Mouse (Mus musculus) frontal cortex, postnatal 36 days (tissue): ENCODE results near the gene Ces2b.
"Not testable (repeated sequence)": the region's sequence is repeated elsewhere in the genome, so short reads cannot be mapped to it uniquely, and the experiment has no call there.

Experiments
- DNase-seq, 2 experiments: peaks; one replicate each; pipeline ENCODE4 v3.0.0; 2022; ENCODE audit warnings: low spot score in 2 of 2

Gene Ces2b

GRCm38 (mm10) chr8:104831440-104831839, at the start of gene Ces2b:
Ces2b (plus strand) TSS chr8:104831572.
- DNase-seq: no peak

GRCm38 (mm10) chr8:104787049-104787448, 44.3 kb upstream of the Ces2b start:
- peak; percentile 25 to 26 for DNase-seq

GRCm38 (mm10) chr8:104788929-104789328, 42.4 kb upstream of the Ces2b start:
- DNase-seq: no peak

GRCm38 (mm10) chr8:104789886-104790680, 41.3 kb upstream of the Ces2b start:
- DNase-seq: peak in 1 of 2 experiments; percentile 4

- DNase-seq: no peak
Observed at GRCm38 (mm10) chr8:104799385-104799784, 32.0 kb upstream of the Ces2b start.

GRCm38 (mm10) chr8:104806127-104806526, 25.2 kb upstream of the Ces2b start:
- DNase-seq: no peak

GRCm38 (mm10) chr8:104808542-104809413, 22.6 kb upstream of the Ces2b start:
- DNase-seq: no peak

GRCm38 (mm10) chr8:104809436-104809835, 21.9 kb upstream of the Ces2b start:
- no peak for DNase-seq

GRCm38 (mm10) chr8:104826912-104827311, 4.5 kb upstream of the Ces2b start:
- no peak for DNase-seq

- no peak for DNase-seq
Observed at GRCm38 (mm10) chr8:104828221-104828620, 3.2 kb upstream of the Ces2b start.

- no peak for DNase-seq
Observed at GRCm38 (mm10) chr8:104841360-104842078, 10.1 kb downstream of the Ces2b start.

- no peak for DNase-seq
Observed at GRCm38 (mm10) chr8:104846831-104847230, 15.5 kb downstream of the Ces2b start, which contains the start of gene Ces2c. Ces2c (plus strand) TSS chr8:104847068.

GRCm38 (mm10) chr8:104847741-104848462, 16.5 kb downstream of the Ces2b start:
- DNase-seq: no peak

GRCm38 (mm10) chr8:104866844-104867531, 35.6 kb downstream of the Ces2b start:
- DNase-seq: not testable (repeated sequence)

- DNase-seq: not testable (repeated sequence)
Observed at GRCm38 (mm10) chr8:104868876-104869275, 37.5 kb downstream of the Ces2b start.

GRCm38 (mm10) chr8:104886223-104886926, 55.0 kb downstream of the Ces2b start:
- DNase-seq: not testable (repeated sequence)
